In the genomic region with DNA sequence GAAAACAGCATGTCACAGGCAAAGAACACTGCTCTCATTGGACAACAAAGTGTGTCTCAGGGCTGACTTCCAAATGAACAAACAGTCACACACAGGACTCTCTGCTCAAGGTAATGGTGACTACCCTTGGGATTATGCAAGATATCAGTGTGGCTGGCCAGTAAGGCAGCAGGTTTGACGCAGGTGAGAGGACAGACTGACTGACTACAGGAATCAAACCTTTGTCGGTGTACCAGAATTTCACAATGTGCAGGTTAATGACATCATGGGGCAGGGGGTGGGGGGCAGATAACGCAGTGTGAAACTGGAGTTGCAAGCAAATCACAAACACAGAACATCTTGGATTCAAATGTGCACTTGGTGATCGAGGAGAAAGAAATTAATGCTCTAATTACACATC, we compare ENCODE assay signal across 21 mouse cellular contexts. TPM values are rescaled to one million over a fixed set of nuclear protein-coding genes. Genes with fewer than 3 reads are reported as not detected.
DNase-seq lines count a peak whose midpoint lies in the region; ATAC-seq and TF ChIP-seq lines count a peak whose summit lies in the region.
"Had no signal": no experiment of that assay in that cellular context is flagged by ENCODE, and none has a peak within 500 bp of the region (broad histone marks: within the 10 kb centered on the region; RNA-seq: fewer than 3 reads in every experiment).

No protein-coding gene starts in this region.

- peak; percentile 81; the same call in 1 of the 2 replicates for TF ChIP-seq EP300 in liver, postnatal 0 days (IDR thresholded peaks at IDR 0.05; ENCODE audit: low read depth)

- no peak overlapping the region for H3K9ac ChIP-seq in liver, adult 2 months (ENCODE audit: low read depth, low read length)
- no peak overlapping the region for H3K9ac ChIP-seq in liver, embryonic 16.5 days (ENCODE audit: low read depth, low read length)
- no peak overlapping the region for H3K9ac ChIP-seq in liver, embryonic 11.5 days (ENCODE audit: low read depth, low read length)
- no peak overlapping the region for H3K9ac ChIP-seq in liver, postnatal 0 days (replicated peaks)
- no peak overlapping the region for H3K9ac ChIP-seq in liver, embryonic 12.5 days

- H3K4me2 ChIP-seq in liver, embryonic 16.5 days (ENCODE audit: low read depth, low read length): no peak overlapping the region
- no peak overlapping the region for H3K4me2 ChIP-seq in liver, embryonic 11.5 days
- no peak overlapping the region for H3K4me2 ChIP-seq in liver, postnatal 0 days (ENCODE audit: low read depth, low read length)
- H3K4me2 ChIP-seq in liver, embryonic 12.5 days: no peak overlapping the region

- peaks cover 17% of the 10 kb centered on the region for H3K4me1 ChIP-seq in liver, adult 2 months (ENCODE audit: control insufficient read depth, insufficient read depth, low read length)
- peaks cover 4% of the 10 kb centered on the region for H3K4me1 ChIP-seq in liver, embryonic 16.5 days (ENCODE audit: control insufficient read depth, low read depth, low read length)
- H3K4me1 ChIP-seq in liver, embryonic 11.5 days (replicated peaks; ENCODE audit: control insufficient read depth, insufficient read depth, low read length): peaks cover 3% of the 10 kb centered on the region; the same call in 1 of the 2 replicates
- peaks cover 9% of the 10 kb centered on the region for H3K4me1 ChIP-seq in liver, postnatal 0 days (ENCODE audit: insufficient read depth)
- peaks cover 19% of the 10 kb centered on the region for H3K4me1 ChIP-seq in liver, embryonic 12.5 days

- H3K4me3 ChIP-seq in liver, adult 2 months (ENCODE audit: insufficient read depth, low read depth, low read length): no peak overlapping the region
- no peak overlapping the region for H3K4me3 ChIP-seq in liver, embryonic 16.5 days (ENCODE audit: low read depth, low read length)
- no peak overlapping the region for H3K4me3 ChIP-seq in liver, embryonic 11.5 days (ENCODE audit: low read depth, low read length)
- H3K4me3 ChIP-seq in liver, postnatal 0 days (ENCODE audit: low read depth, low read length): no peak overlapping the region
- H3K4me3 ChIP-seq in liver, embryonic 12.5 days: no peak overlapping the region

- no peak for TF ChIP-seq CTCF in liver, adult 2 months (IDR thresholded peaks at IDR 0.05; ENCODE audit: low read depth, low read length)
- TF ChIP-seq CTCF in liver, postnatal 0 days (IDR thresholded peaks at IDR 0.05; ENCODE audit: low read depth): no peak

- no peaks in the 10 kb centered on the region for H3K27me3 ChIP-seq in liver, adult 2 months (ENCODE audit: control insufficient read depth, insufficient read depth, low read length)
- no peaks in the 10 kb centered on the region for H3K27me3 ChIP-seq in liver, embryonic 16.5 days (ENCODE audit: control insufficient read depth, insufficient read depth, low read depth, low read length)
- no peaks in the 10 kb centered on the region for H3K27me3 ChIP-seq in liver, embryonic 11.5 days (replicated peaks; ENCODE audit: control insufficient read depth, insufficient read depth, low read length)
- no peaks in the 10 kb centered on the region for H3K27me3 ChIP-seq in liver, postnatal 0 days (ENCODE audit: insufficient read depth, low read length)
- H3K27me3 ChIP-seq in liver, embryonic 12.5 days (replicated peaks): no peaks in the 10 kb centered on the region; the same call in 1 of the 2 replicates
- H3K27me3 ChIP-seq: CH12.LX, Patski had no signal

- no peaks in the 10 kb centered on the region for H3K9me3 ChIP-seq in liver, embryonic 16.5 days (replicated peaks; ENCODE audit: control insufficient read depth, low read length)
- no peaks in the 10 kb centered on the region for H3K9me3 ChIP-seq in liver, embryonic 11.5 days (ENCODE audit: control insufficient read depth, low read length)
- H3K9me3 ChIP-seq in liver, postnatal 0 days (ENCODE audit: low read length): no peaks in the 10 kb centered on the region
- H3K9me3 ChIP-seq in liver, embryonic 12.5 days (replicated peaks): no peaks in the 10 kb centered on the region
- H3K9me3 ChIP-seq: G1E had no signal

- WGBS in liver, adult 2 months: 24% methylated on average over 4 of the region's 4 CpGs
- 60% methylated on average over 4 of the region's 4 CpGs for WGBS in liver, embryonic 16.5 days (ENCODE audit: insufficient replicate concordance)
- WGBS in liver, embryonic 11.5 days: 78% methylated on average over 4 of the region's 4 CpGs
- WGBS in liver, postnatal 0 days (ENCODE audit: insufficient replicate concordance): 65% methylated on average over 4 of the region's 4 CpGs
- 70% methylated on average over 4 of the region's 4 CpGs for WGBS in liver, embryonic 12.5 days (ENCODE audit: insufficient replicate concordance)

- H3K79me2 ChIP-seq in liver, adult 2 months (ENCODE audit: control insufficient read depth, insufficient read depth, low read length): peaks cover 5% of the 10 kb centered on the region; the same call in 1 of the 2 replicates

- H3K27ac ChIP-seq in liver, adult 2 months (replicated peaks; ENCODE audit: insufficient read depth, low read depth, low read length): peak overlapping the region; percentile 78
- H3K27ac ChIP-seq in liver, embryonic 16.5 days (ENCODE audit: low read length): no peak overlapping the region
- H3K27ac ChIP-seq in liver, embryonic 11.5 days (ENCODE audit: low read depth, low read length): no peak overlapping the region
- peak overlapping the region; percentile 83 for H3K27ac ChIP-seq in liver, postnatal 0 days (ENCODE audit: low read depth)
- no peak overlapping the region for H3K27ac ChIP-seq in liver, embryonic 12.5 days

- peak; percentile 37 for ATAC-seq in liver, embryonic 16.5 days (ENCODE audit: low read depth)
- no peak for ATAC-seq in liver, embryonic 11.5 days (replicated peaks; ENCODE audit: low FRiP score)
- peak; percentile 74 for ATAC-seq in liver, postnatal 0 days
- no peak for ATAC-seq in liver, embryonic 12.5 days
- ATAC-seq: activated CD4-positive, CD25-positive, alpha-beta regulatory T cell, adult 4 months; CD4-positive, CD25-positive, alpha-beta regulatory T cell, adult 4 months; Patski had no signal

- no peak for TF ChIP-seq POLR2A in liver, adult 2 months (IDR thresholded peaks at IDR 0.05; ENCODE audit: extremely low read depth, insufficient read depth, low read length)

- H3K36me3 ChIP-seq in liver, adult 2 months (ENCODE audit: control insufficient read depth, insufficient read depth, low read length): no peaks in the 10 kb centered on the region
- H3K36me3 ChIP-seq in liver, embryonic 16.5 days (ENCODE audit: control insufficient read depth, insufficient read depth): no peaks in the 10 kb centered on the region
- H3K36me3 ChIP-seq in liver, embryonic 11.5 days (ENCODE audit: control insufficient read depth, insufficient read depth, low read length): no peaks in the 10 kb centered on the region
- H3K36me3 ChIP-seq in liver, postnatal 0 days (replicated peaks; ENCODE audit: insufficient read depth, low read length): no peaks in the 10 kb centered on the region
- 0 out of 2 replicates have a peak, but pooled peaks cover under 1% of the 10 kb centered on the region for H3K36me3 ChIP-seq in liver, embryonic 12.5 days

- DNase-seq in liver, adult 2 months (ENCODE audit: extremely low read depth, low read depth, low spot score): peak; percentile 100
- DNase-seq in liver: no peak
- DNase-seq in liver, embryonic 11.5 days (ENCODE audit: low spot score): no peak
- peak; percentile 62 for DNase-seq in liver, postnatal 0 days
- DNase-seq: adrenal gland, adult 2 months; adrenal gland, adult 8-10 months; adrenal gland, postnatal 10 days; adrenal gland, postnatal 14 days; adrenal gland, postnatal 25 days; adrenal gland, postnatal 36 days; B cell, adult 2 months; cerebellum, adult 11 months; cerebellum, adult 11-12 months; cerebellum, adult 18-20 months had no signal

RNA-seq across cellular contexts. Expression of a gene that starts 2.2 kb away (rescaled TPM):
- 228 and 265 TPM in 2 replicates for total RNA-seq in liver, adult 2 months (2014; rRNA removed)
- polyA plus RNA-seq in liver, adult 2 months (2012; rRNA removed): 107 and 143 TPM in 2 replicates
- 26.0 and 27.4 TPM in 2 replicates for polyA plus RNA-seq in liver, embryonic 16.5 days (2015; fragmentation: Nextera tagmentation; extraction: Ambion mirVana)
- polyA plus RNA-seq in liver, embryonic 11.5 days (2014; fragmentation: Nextera tagmentation; extraction: Ambion mirVana): 36.0 TPM in 2 replicates
- polyA plus RNA-seq in liver, postnatal 0 days (2015; fragmentation: Nextera tagmentation; extraction: Ambion mirVana): 54.4 and 57.8 TPM in 2 replicates
- polyA plus RNA-seq in liver, embryonic 12.5 days (2016; fragmentation: Nextera tagmentation; extraction: Ambion mirVana): 27.4 and 29.2 TPM in 2 replicates

RNA-seq across cellular contexts. Expression of a gene that starts 10.6 kb away (rescaled TPM):
- total RNA-seq in liver, adult 2 months (2014; rRNA removed): 34.9 and 35.7 TPM in 2 replicates
- 9.4 and 9.5 TPM in 2 replicates for polyA plus RNA-seq in liver, adult 2 months (2012; rRNA removed)
- 25.9 and 26.8 TPM in 2 replicates for polyA plus RNA-seq in liver, embryonic 16.5 days (2015; fragmentation: Nextera tagmentation; extraction: Ambion mirVana)
- 44.0 and 46.8 TPM in 2 replicates for polyA plus RNA-seq in liver, embryonic 11.5 days (2014; fragmentation: Nextera tagmentation; extraction: Ambion mirVana)
- 32.6 and 33.7 TPM in 2 replicates for polyA plus RNA-seq in liver, postnatal 0 days (2015; fragmentation: Nextera tagmentation; extraction: Ambion mirVana)
- polyA plus RNA-seq in liver, embryonic 12.5 days (2016; fragmentation: Nextera tagmentation; extraction: Ambion mirVana): 33.7 and 35.1 TPM in 2 replicates

Comparison
In these comparisons a context has a peak if more than half of its experiments do, and no peak if none do; other contexts are left out.
1. DNase-seq: peak in liver, adult 2 months (single experiment) and liver, postnatal 0 days (single experiment); none in liver (single experiment) and liver, embryonic 11.5 days (single experiment).
2. H3K27ac ChIP-seq: peak in liver, adult 2 months (single experiment) and liver, postnatal 0 days (single experiment); none in liver, embryonic 16.5 days (single experiment), liver, embryonic 11.5 days (single experiment) and liver, embryonic 12.5 days (single experiment).
3. ATAC-seq: peak in liver, embryonic 16.5 days (single experiment) and liver, postnatal 0 days (single experiment); none in liver, embryonic 11.5 days (single experiment) and liver, embryonic 12.5 days (single experiment).